20 mouse cellular contexts compared by ENCODE assay signal in the genomic region with DNA sequence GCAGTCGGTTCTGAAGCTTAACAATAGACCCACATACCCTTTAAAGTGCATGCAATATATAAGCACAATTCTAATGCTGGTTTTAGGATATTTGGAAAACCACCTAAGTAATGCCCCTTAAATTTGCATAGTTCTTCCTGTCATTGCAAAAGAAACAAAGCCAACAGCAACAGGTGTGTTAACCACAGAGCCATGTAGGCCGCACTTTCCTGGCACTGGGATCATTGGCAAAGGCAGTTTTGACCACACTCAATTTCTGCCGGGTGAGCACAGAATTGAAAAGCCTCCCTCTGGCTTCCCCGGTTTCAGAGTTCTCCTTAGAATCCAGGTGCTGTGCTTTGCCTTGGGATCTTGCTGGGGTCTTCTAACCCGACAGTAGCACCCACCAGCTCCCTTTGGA.
"Had no signal": no experiment of that assay in that cellular context is flagged by ENCODE, and none has a peak within 500 bp of the region (broad histone marks: within the 10 kb centered on the region; RNA-seq: fewer than 3 reads in every experiment).

No protein-coding gene starts in this region.

- H3K36me3 ChIP-seq: heart, embryonic 10.5 days; heart, embryonic 12.5 days; hindbrain, embryonic 10.5 days; hindbrain, embryonic 12.5 days; intestine, embryonic 15.5 days; limb, embryonic 15.5 days; liver, embryonic 12.5 days had no signal

- H3K4me1 ChIP-seq: intestine, embryonic 15.5 days; liver, embryonic 12.5 days had no signal

- DNase-seq: gastrocnemius, postnatal 25 days; heart, postnatal 4 days; kidney, adult 18-20 months; kidney, adult 8-10 months; kidney, postnatal 10 days; kidney, postnatal 25 days; kidney, postnatal 4 days had no signal

- H3K4me3 ChIP-seq: heart, embryonic 10.5 days; heart, embryonic 12.5 days; hindbrain, embryonic 10.5 days; hindbrain, embryonic 12.5 days; intestine, embryonic 15.5 days; layer of hippocampus, adult 2 months; left cerebral cortex, adult 2 months; limb, embryonic 13.5 days; limb, embryonic 15.5 days; liver, embryonic 12.5 days had no signal

- H3K9me3 ChIP-seq: heart, embryonic 10.5 days; heart, embryonic 12.5 days; hindbrain, embryonic 10.5 days; hindbrain, embryonic 12.5 days; intestine, embryonic 15.5 days; limb, embryonic 13.5 days; limb, embryonic 15.5 days; liver, embryonic 12.5 days had no signal

- H3K27me3 ChIP-seq: heart, embryonic 12.5 days; hindbrain, embryonic 12.5 days; intestine, embryonic 15.5 days; limb, embryonic 13.5 days; limb, embryonic 15.5 days; liver, embryonic 12.5 days had no signal

- H3K27ac ChIP-seq: heart, embryonic 10.5 days; hindbrain, embryonic 10.5 days; hindbrain, embryonic 12.5 days; hindbrain, embryonic 14.5 days; intestine, embryonic 15.5 days; layer of hippocampus, adult 2 months; left cerebral cortex, adult 2 months; limb, embryonic 13.5 days; limb, embryonic 15.5 days; liver, embryonic 12.5 days had no signal

- ATAC-seq: hindbrain, embryonic 16.5 days; intestine, embryonic 15.5 days; intestine, postnatal 0 days; liver, embryonic 12.5 days had no signal

- H3K9ac ChIP-seq: heart, embryonic 12.5 days; hindbrain, embryonic 12.5 days; hindbrain, embryonic 14.5 days; intestine, embryonic 15.5 days; limb, embryonic 13.5 days; limb, embryonic 15.5 days; liver, embryonic 12.5 days had no signal

- H3K4me2 ChIP-seq: heart, embryonic 12.5 days; hindbrain, embryonic 12.5 days; hindbrain, embryonic 14.5 days; intestine, embryonic 15.5 days; limb, embryonic 13.5 days; limb, embryonic 15.5 days; liver, embryonic 12.5 days had no signal
